Mouse (Mus musculus) B cell, adult 62 days (primary cell): Measurements from ENCODE around the gene Rab8b. TPM values are rescaled to one million over a fixed set of nuclear protein-coding genes. Genes with fewer than 3 reads are reported as not detected.

Experiments used
- total RNA-seq: library from RNA; stranded (reverse); gene quantifications from 4 replicates; pipeline ENCODE4 v1.2.4, GENCODE M21; 2023

Rab8b gene
- total RNA-seq, result 33.2 to 36.0 TPM (median 34.1 TPM) in 4 replicates

GRCm38 (mm10) chr9:66919382-66919971 is at the start of gene Rab8b:
Rab8b (minus strand) TSS chr9:66919687.

GRCm38 (mm10) chr9:66945647-66946641 is 26.5 kb upstream of the Rab8b start, which contains the start of gene Rps27l:
Rps27l (plus strand) TSS chr9:66946086.

DNA sequence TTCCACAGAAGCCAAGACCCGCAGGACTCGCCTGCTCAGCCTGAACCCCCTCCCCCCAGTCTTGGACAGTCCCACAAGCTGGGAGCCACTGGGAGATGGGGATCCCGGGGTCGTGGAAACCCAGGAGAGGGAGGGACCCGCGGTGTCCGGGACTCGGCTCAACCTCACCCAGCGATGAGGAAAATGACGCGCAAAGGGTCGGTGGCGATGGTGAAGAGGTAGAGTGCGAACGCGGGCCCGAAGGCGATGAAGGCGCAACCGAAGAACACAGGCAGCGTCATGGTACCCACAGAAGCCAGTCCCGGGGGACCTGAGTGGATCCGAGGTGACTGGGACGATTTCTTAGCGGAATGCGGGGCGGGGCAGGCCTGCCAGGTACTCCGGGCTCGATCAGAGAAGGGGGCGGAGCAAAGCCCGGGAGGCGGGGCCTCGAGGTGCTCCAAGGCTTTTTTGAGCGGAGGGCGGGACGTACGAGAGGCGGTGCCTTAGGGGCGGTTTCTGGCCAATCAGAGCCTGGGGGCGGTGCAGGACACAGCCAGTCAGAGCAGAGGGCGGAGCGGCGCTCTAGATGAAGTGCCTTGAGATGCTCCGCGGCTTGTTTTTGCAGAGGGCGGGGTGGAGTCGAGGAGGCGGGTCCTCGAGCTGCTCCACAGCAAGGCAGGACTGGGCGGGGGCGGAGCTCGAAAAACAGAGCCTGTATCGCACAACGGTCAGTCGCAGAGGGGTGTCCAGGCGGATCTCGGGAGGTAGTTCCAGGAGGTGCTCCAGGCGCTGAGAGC is 85.0 kb downstream of the Rab8b start, which contains the start of gene Aph1c:
Aph1c (minus strand) TSS at position 409 of the 779 bp plus-strand sequence.

GRCm38 (mm10) chr9:66796739-66797138 is 122.7 kb downstream of the Rab8b start, which contains the start of gene Gm10647:
Gm10647 (plus strand) TSS chr9:66797039.

DNA sequence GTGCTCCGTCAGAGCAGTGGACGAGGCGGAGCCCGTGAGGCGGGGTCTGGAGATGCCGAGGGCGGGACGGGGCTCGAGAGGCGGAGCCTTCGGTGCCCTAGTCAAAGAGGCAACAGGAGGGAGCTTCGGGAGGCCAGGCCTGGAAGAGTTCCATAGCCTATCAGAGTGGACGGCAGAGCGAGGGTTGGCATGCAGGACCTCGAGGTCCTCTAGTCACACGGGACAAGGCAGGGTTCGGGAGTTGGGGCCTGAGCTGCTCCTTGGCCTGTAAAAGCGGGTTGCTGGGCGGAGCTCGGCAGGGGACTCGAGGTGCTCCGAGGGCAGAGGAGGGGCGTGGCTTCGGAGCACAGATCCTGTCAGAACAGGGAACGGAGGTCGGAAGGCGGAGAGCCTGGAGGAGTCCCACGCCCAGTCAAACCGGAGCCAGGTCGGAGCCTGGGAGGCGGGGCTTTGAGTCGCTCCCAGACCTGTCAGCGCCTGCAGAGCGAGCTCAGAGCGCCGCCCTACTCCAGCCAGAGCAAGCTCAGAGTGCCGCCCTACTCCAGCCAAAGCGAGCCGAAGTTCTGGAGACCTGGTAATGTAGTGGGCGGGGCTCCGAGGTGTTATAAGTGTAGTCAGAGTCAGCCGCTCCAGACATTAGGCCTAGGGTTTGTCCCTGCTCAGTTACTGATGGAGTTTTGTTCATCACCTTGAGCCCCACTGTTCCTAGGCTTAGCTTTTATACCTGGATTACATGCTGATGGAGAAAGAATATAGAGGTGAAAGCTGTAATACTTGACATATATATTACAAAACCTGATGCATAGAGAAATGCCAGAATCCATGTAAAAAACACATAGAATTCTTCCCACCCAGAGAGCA is 123.8 kb downstream of the Rab8b start, which contains the start of gene Aph1b:
Aph1b (minus strand) TSS at position 27 of the 861 bp plus-strand sequence.

Other genes with a start within 250 kb of the Rab8b start
- gene Car12, start 206.0 kb downstream of the Rab8b start, total RNA-seq, result 0.17 to 0.19 TPM in 2 of 4 replicates, not detected in the others
- 1.1 to 3.0 TPM (median 2.0 TPM) in 4 replicates for gene Aph1b, start 124.2 kb downstream of the Rab8b start, total RNA-seq
- gene Gm10647, start 122.6 kb downstream of the Rab8b start, total RNA-seq, result not detected in 4 replicates
- 0.63 to 1.1 TPM (median 0.88 TPM) in 4 replicates for gene Aph1c, start 85.0 kb downstream of the Rab8b start, total RNA-seq
- gene Rps27l, start 26.4 kb upstream of the Rab8b start, total RNA-seq, result 37.7 to 55.3 TPM (median 50.2 TPM) in 4 replicates
- gene Lactb, start 55.8 kb upstream of the Rab8b start, total RNA-seq, result 26.0 to 32.9 TPM (median 29.5 TPM) in 4 replicates
- 43.1 to 47.5 TPM (median 43.3 TPM) in 4 replicates for gene Tpm1, start 129.7 kb upstream of the Rab8b start, total RNA-seq